Mouse (Mus musculus) CD4-positive helper T cell, adult 2 months (primary cell): ENCODE measurements around the gene Plpp2.
A peak's percentile ranks its signal among the peaks of the same experiment; 100 is the strongest.

Experiments
- DNase-seq: peaks from one replicate; pipeline ENCODE4 v3.0.0-alpha.2; 2012; ENCODE audit warnings: low read depth, missing footprints, low spot score

The Plpp2 gene

GRCm38 (mm10) chr10:79533126-79533911 is at the start of gene Plpp2:
TSS of gene Plpp2 (minus strand) at chr10:79533796.
- peak; percentile 67 for DNase-seq

DNA sequence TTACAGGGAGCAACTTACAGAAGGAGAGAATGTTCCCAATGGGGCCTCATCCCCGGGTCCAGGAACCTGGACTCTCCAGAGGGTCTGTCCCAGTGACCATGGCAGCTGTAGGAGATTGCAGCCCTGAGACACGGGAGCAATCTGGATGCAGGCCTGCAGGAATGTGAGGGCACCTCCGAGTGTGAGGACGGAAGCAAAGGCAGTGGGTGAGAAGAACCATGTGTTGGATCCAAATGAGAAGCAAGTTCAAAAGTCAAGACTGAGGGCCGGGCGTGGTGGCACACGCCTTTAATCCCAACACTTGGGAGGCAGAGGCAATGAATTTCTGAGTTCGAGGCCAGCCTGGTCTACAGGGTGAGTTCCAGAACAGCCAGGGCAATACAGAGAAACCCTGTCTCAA is 47.9 kb upstream of the Plpp2 start:
- DNase-seq = no peak

DNA sequence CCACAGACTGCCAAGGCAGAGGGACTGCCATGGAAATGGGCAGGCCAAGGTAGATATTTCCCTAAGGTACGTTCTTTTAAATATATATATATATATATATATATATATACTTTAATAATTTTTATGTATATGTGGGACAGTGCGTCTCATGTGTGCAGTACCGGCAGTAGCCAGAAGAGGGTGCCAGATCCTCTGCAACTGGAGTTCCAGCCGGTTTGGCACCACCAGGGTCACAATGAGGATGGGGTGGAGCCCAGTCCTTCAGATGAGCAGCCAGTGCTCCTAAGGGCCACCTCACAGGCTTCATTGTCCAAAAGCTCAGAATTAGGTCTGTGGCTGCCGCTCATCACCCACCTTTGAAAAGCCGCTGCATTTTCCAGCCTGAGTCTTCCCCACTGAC is 47.2 kb upstream of the Plpp2 start:
- no peak for DNase-seq

GRCm38 (mm10) chr10:79580356-79580755 is 46.8 kb upstream of the Plpp2 start:
- DNase-seq = no peak

- DNase-seq = no peak
Measured at GRCm38 (mm10) chr10:79579781-79580180, 46.2 kb upstream of the Plpp2 start.

GRCm38 (mm10) chr10:79578891-79579290 is 45.3 kb upstream of the Plpp2 start:
- no peak for DNase-seq

DNA sequence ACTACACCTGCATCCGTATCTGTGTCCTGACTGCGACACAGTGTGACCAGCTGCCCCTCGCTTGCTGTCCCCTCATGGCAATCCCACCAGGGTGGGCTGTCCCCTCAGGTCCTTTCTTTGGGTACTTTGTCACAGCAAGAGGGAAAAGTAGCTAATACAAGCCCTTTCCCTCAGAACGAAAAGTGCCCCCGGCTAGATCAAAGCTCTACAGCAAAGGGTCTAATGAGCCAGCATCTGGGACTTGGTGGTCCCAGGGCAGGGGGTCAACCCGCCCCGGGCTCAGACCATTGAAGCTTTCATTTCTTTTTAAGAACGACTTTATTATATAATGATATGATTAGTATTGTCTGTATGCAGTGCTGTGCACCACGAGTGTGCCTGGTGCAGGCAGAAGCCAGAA is 44.7 kb upstream of the Plpp2 start:
- DNase-seq = no peak

GRCm38 (mm10) chr10:79577376-79577775 is 43.8 kb upstream of the Plpp2 start:
- no peak for DNase-seq

DNA sequence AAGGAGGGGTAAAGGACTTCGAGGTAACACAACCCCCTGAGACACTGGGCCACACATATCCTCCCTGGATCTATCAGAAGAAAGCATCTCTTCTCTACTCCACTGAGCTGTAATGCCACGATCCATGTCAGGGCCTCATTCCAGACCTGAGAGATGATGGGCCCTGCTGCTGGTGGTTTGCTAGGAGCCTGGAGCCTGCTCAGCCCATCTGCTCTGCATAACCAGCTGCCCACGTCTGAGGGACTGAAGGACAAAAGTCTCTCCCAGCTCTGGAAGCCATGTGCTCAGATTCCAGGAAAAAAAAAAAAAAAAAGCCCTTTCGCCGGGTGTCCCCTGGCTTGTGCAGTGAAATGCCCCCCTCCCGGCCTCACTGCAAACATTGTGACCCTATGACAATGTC is 42.2 kb upstream of the Plpp2 start:
- DNase-seq = no peak

DNA sequence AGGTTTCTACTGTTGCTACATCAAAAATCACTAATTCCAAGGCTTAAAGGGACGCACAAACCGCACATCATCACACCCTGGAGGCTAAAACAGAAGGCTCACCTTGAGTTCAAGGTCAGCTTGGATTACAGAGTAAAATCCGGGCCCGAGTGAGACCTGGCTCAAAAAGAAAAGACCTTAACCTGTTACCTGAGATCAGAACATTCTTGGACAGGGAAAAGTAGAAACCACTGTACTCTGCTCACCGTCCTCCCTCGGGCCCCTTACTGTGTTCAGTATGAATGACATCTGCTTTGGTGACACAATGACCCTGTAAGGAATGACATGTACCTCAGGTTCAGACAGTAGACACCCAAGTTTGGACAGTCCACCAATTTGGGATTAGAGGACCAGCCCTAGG is 41.2 kb upstream of the Plpp2 start:
- DNase-seq = no peak

DNA sequence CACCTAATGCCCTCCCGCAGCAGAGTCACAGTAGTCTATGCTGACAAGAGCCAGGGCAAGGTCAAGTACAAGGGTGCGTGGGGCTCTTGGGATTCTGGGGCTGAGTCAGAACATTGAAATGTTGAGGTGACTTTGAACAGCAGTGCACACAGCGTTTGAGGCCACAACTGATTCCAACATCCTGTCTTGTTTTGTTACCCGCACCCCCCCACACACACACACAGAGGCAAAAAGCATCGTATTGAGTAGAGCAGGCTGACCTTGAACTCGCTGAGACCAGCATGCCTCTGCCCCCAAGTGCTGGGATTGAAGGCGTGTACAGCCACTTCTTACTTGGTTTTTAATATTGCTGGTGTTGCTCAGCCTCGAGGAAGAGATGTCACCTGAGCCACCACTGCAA is 40.8 kb upstream of the Plpp2 start:
- DNase-seq = no peak

DNA sequence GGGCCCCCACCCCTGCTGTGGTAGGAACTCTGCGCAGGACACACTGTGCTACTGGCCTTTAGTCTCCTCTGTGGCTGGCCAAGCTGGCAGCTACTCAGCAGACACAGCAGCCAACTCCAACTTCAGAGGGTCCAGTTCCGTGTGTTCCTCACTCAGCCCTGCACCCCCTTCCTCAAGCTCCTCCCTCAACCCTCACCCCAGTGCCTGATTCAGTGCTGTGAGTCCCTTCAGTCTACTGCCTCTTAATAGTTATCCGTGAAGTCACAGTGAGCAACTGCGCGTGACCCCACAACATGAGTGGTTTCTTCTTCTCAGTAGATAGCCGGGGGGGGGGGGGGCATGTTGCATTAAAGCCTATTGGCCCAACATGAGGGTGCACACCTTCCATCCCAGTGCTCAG is 40.0 kb upstream of the Plpp2 start:
- no peak for DNase-seq

DNA sequence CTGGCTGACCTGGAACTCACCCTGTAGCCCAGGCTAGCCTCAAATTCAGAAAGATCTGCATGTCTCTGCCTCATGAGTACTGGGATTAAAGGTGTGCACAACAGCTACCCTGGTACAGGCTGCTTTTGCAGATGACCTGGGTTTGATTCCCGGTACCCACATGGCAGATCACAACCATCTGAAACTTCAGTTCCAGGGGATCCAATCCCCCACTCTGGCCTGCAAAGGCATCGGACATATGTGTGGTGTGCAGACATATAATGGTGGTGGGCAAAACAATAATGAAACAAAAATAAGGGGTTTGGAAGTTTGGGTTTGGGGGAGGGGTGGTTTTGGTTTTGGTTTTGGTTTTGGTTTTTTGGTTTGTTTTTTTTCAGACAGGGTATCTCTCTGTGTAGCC is 37.7 kb upstream of the Plpp2 start:
- no peak for DNase-seq

- no peak for DNase-seq
Measured at GRCm38 (mm10) chr10:79569921-79570320, 36.3 kb upstream of the Plpp2 start.

DNA sequence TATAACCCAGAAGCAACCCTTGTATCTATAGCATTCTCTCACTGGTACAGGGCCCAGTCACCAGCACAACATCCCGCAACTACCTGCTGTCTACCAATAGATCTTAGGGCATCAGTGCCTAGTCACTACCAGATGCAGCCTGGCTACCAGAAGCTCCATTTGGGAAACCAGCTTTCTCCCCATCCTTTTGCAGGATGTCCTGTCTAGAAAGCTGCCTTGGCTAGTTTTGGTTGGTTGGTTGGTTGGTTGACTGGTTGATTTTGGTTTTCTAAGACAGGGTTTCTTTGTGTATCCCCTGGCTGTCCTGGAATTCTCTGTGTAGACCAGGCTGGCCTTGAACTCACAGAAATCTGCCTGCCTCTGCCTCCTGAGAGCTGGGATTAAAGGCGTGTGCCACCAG is 26.1 kb upstream of the Plpp2 start:
- no peak for DNase-seq

DNA sequence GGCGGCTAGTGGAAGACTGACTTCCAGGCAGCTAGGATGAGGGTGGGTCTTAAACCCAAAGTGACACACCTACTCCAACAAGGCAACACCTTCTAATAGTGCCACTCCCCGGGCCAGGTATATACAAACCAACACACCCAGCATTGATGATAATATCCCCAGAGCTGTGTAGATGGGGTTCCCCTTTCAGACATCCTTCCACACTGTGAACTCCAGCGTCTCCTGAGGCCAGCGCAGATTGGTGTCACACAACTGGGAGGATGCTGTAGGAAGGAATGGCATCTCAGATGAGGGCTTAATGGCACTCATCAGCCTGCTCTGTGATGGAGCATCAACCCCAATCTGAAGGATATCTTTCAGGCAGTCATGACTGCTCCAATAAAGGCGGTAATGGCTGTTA is 23.9 kb upstream of the Plpp2 start:
- DNase-seq = no peak

DNA sequence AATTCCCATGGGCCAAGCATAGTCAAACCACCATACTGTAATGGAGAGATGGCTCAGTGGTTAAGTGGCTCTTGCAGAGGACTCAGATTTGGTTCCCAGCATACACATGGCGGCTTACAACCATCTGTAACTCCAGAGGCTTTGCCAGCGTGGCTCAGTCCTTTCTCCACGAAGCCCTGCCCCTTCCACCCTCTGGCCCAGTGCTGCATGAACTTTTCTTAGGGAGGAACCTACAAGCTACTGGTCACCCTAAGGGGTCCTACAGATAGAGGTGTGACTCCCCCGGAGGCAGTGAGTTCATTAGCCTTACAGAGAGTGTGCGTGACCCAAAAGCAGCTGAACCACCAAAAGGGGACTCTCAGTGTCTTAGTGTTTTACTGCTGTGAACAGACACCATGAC is 23.4 kb upstream of the Plpp2 start:
- no peak for DNase-seq

DNA sequence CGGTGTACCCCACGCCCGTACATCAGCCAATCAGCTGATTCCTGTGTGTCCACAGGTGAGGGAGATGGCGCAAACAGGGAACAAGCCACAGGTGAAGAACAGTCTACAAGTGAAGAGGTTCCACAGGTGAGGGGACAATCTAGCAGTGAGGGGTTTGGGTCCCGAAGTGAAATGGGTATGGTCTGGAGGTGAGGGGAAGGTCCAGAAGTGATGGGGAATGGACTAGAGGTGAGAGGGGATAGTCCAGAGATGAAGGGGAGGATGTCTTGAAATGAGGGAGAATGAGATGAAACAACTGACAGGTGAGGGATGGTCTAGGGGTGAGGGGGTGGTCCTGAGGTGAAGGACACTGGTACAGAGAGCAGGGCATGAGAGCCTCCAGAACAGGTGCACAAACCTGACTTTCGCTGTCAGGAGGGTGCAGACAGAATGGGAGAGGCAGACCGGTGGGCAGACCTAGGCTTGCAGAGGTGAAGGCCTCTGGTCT is 21.7 kb upstream of the Plpp2 start:
- no peak for DNase-seq

DNA sequence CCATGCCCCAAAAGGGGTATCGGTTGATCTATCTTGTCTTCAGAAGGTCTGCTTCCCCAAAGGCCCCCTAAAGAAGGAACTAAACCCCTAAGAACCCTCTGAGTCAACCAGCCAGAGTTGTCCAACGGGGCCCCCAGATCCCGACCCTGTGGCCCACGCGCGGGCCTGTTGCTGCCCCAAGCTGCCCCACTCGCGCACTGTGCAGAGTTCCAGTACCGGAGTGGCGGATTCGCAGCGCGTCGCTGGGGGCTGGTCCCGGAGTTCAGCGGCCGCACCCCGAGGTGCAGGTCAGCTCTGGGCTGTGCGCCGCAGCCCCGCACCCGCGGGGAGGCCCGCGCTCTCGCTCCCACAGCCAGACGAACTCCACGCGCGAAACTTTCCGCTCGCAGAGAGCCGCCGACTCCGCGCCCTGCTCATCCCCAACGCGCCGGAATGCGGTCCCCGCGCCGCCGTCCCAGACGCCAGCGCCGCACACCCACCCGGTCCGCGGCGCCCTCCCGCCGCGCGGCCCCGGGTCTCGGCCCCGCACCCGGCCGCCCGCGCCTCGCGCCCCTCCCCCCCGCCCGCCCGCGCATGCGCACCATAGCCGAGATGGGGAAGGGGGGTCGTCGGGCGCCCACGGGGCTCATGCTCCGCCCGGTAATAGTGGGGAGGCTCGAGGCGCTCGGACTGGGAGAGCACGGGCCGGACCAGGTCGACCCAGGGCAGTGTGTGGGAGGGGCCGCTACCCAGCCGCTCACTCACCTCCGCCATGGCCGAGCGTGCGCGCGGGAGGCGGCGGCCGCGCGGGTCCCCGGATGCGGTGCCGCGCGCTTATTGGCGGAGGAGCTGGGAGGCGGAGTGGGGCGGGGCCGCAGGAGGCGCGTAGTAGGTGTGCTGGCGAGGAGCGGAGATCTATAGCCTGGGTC is 21.0 kb upstream of the Plpp2 start, which contains the start of gene Mier2:
Gene Mier2, minus strand, starts transcription at position 870 of the 908 bp plus-strand sequence.
- peak; percentile 89 for DNase-seq

- no peak for DNase-seq
Measured at GRCm38 (mm10) chr10:79553691-79554090, 20.1 kb upstream of the Plpp2 start.

DNA sequence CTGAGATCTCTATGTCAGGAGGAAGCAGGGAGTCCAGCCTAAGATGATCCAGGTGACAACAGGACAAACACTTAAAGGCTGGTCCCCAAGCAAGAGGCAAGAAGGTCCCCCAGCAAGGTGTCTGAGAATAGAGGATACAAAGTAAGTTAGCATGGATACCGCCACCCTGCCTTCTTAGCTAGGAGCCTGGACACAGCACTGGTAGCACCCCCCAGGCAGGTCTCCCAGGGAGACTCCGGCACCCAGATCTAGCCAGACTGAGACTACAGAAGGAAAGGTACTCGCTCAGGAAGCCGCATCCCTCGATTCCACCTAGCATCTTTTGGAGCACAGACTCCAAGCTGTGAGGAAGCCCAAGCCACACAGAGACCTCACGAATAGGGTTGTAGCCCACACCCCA is 19.6 kb upstream of the Plpp2 start:
- no peak for DNase-seq

- DNase-seq = no peak
Measured at GRCm38 (mm10) chr10:79552531-79552930, 18.9 kb upstream of the Plpp2 start.

DNA sequence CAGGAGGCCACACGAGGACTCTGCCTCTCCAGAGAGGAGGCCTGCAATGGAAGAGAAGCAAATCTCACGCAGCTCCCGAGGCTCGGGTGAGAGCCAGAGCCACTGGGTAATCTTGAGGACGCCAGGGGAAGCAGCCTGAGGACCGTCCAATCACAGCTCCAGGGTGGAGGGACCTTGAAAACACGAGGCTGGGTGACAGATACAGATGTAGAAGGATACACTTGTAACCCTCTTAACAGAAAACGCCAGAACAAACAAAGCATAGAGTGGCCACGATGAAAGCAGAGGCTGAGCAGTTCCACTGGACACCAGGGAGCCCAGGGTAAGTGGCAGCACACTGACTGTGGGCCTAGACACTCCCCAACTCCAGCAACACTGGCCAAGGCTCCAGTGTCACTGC is 16.8 kb upstream of the Plpp2 start:
- no peak for DNase-seq
